Mouse (Mus musculus) testis, postnatal 14 days (tissue): ENCODE data around the gene Plcd4.

Experiments used
- DNase-seq: peaks from one replicate; pipeline ENCODE4 v3.0.0; 2021; ENCODE audit warnings: low spot score

Plcd4 gene

GRCm38 (mm10) chr1:74600501-74601266, 58.0 kb downstream of the Plcd4 start:
- DNase-seq, result no peak

GRCm38 (mm10) chr1:74601267-74601962, 58.7 kb downstream of the Plcd4 start, which contains the start of the genes Rnf25 and Stk36:
Rnf25 (minus strand) TSS chr1:74601397.
Stk36 (plus strand) TSS chr1:74601445.
- peak; percentile 82 for DNase-seq
